Mouse (Mus musculus) 3T3-L1 (cell line): Measurements from ENCODE around the gene Slamf1.

ENCODE experiments used
- DNase-seq: peaks from one replicate; pipeline ENCODE4 v3.0.0-alpha.2; 2015; ENCODE audit warnings: low read depth, low spot score

Slamf1 gene

DNA sequence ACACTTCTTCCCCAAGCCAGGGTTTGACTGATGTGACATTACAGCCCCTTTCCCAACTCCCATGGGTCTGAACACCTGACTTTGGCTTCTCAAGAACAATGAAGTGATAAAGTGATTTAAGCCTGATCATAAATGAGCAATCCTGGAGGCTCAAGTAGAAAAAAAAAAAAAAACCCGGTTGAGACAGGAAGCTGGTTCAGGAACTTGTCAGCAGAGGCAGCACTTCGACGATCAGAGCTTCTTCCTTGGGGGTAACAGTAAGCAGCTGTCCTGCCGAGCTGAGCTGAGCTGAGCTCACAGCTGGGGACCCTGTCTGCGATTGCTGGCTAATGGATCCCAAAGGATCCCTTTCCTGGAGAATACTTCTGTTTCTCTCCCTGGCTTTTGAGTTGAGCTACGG, at the start of gene Slamf1:
Slamf1 (plus strand) TSS at position 230 of the 400 bp plus-strand sequence.
- no peak for DNase-seq

DNA sequence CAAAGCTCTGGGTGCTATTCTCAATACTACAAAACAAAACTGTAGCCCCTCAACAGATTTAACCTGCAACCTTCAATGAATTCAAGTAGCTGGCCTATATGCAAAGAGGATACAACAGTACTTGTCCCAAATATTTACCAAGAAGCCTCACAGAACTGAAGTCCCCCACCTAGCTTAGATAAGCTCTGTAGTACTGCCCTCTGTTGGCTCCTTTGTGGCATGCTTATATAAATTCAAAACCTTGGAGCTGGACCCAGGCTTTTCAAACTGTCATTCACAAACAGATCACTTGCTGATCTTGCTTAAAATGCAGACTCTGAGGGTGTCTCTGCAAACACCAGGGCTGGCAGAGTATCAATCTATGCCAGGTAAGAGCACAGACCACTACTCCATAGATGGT, 35.7 kb upstream of the Slamf1 start:
- no peak for DNase-seq

DNA sequence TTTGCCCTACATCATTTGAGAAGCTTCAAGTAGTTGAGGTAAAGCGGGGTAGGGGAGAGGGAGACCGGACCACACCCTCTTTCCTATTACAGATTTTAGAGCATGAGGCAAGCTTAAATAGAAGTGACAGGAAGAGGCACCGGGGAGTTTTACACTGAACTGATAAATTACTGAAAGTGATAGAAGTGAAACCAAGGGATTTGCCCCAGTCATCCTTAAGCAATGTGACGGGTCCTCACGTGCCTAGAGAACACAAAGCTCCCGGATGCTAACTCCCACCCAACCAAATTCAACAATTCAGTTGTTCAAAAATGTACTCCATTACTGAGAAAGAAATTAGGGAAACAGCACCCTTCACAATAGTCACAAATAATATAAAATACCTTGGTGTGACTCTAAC, 32.0 kb upstream of the Slamf1 start:
- DNase-seq: no peak

DNA sequence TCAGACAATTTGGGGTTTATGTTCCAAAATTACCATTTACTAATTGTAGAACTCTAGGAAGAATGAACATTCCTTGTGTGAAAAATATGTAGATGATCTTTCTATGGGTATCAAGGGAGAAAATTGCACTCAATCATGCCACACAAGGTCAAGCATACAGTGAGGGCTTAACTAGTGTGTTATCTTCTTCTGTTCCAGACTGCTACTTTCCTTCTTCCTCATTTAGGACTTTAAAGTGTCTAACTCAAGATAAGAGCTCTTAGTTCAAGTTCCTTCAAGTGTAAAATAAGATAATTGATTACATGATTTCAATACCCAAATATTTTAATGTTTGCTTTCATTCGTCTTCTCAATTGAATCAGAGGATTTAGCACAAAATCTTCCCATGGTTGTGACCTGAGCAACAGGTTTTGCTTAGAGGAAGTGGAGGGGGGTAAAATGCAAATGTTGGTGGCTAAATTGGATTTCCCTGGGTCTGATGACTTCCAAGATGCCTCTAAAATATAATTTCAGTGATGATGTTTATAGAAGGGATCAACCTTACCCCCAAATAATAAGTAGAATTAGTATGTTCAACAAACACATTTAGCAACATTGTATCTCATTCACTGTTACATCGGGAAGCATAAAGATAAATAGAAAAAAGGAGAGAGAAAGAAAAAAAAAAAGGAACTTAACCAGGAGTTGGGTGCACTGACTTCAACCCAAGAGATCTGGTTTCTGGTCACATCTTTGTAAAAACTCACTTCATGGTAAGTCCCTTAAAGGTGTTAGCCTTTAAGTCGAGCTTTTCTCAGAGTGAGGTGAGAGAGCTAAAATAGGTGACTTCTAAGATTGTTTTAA, 18.6 kb upstream of the Slamf1 start:
- no peak for DNase-seq

DNA sequence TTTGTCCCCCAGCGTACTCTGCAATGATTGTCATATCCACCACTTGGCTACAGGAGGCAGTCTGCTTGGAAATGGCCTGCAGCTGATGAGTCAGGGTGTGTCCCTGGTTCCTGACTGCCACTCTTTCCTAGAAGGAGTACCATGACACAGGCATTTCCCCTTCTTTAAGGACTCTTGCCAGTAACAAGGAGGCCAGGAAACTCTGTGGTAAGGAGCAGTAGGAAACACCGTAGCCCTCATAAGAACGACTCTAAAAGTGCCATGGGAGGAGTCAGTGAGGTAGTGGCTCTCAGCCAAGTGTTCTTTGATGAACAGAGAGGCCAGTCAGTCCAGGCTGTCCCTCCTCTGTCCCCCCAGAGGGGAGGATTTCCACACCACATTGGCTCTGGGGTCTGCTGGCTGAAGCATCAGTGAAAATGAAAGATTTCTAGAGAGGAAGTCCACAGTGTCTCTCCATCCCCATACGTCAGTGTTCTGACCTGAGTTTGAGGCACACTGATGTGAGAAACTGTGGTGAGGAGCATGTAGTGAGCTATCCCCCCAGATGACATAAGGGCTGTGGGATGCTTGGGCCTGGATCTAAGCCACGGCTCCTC, 5.0 kb upstream of the Slamf1 start:
- no peak for DNase-seq

DNA sequence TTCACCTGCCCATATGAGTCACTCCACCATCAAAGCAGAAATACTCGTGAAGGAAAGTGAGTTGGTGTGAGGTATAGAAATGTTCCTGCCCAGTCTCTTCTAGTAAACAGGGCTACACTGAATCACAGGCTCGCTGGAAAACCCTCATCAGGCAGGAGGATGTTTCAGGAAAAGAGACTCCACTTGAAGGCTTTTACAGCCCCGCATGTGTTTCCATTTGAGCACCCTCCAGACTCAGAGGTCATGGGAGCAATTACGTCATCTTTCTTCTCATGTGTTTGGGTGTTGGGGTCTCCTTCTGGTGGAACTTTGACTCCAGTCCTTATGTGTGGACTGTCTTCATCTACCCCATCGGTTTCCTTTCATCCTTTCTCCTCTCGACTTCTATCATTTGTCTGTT, 4.1 kb downstream of the Slamf1 start:
- DNase-seq: no peak

DNA sequence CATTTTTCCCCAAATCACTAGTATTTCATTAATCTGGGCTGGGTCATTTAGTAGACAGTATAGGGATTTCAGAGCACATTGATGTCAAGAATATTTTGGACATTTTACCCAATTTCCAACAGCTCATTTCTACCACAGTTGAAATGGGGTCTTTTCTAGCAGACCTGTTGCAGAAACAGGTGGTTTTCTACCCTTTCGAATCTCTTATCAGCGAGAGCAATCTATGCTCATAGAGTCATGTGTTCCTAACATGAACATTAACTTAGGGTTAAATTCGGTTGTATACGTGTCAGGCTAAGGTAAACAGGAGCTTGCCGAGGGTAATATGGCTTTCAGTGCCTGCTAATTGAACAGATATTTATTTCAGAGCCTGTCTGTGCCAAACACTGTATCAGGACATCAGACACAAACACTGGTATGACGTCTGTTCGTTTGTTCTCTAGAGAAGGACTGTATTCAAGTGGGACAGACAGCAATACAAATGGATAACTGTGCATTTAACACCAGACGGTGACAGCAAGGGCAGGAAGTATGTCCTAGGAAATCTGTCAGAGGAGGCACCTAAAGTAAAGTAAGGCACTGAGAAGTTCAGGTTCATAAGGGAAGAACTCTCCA, 5.3 kb downstream of the Slamf1 start:
- DNase-seq: no peak

DNA sequence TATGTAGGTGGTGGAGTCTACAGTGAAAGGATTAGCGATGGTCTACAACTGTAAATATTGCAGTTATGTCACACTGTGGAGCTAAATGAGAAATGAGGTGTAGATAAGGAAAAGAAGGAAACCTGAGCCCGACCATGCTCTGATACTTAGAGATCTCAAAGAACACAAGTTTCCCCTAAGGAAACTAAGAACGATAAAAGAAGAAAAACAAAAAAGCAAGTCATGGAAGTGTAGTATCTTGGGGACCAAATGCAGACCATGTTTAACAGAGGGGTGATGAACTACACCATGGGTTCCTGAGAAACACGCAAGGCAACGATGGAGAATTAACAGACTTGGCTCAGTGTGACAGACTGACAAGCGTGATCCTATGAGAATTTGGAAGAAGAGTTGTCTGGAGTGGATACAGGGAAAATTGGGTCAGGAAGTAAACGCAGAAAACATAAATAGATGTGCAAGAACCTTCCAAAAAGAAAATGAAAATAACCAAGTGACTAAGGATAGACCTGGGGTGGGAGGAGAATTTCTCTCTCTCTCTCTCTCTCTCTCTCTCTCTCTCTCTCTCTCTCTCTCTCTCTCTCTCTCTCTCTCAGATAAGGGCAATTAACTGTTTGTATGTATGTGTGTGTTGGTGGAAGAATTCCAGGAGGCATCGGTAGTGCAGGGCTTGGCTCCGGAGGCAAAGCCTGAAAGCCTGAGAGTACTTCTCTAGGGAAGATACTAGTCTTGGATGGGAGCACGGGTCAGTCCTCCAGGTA, 6.5 kb downstream of the Slamf1 start:
- DNase-seq: no peak

DNA sequence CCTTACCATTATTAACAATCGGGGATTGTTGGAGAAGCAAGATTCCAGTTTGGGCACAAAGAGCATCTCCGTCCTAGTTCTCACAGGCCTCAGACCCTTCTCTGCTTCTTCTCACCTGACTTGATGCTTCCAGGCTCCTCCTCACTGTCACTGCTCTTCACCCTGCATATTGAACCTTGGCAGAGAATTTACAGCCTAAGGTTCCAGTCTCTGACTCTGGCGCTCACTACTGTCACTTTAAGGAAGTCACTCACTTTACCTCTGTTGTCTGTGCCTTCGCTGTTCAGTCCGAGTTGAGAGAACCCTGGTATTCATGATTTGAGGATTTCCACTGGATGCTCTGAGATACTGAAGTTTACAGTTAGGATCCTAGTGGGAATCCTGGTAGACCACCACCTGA, 7.3 kb downstream of the Slamf1 start:
- no peak for DNase-seq

DNA sequence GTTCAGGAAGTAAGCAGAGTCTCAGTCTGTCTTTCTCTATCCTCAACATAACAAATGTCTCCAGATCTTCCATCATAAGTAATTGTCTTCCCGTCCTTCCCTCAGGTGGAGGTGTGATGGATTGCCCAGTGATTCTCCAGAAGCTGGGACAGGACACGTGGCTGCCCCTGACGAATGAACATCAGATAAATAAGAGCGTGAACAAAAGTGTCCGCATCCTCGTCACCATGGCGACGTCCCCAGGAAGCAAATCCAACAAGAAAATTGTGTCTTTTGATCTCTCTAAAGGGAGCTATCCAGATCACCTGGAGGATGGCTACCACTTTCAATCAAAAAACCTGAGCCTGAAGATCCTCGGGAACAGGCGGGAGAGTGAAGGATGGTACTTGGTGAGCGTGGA, 7.8 kb downstream of the Slamf1 start:
- no peak for DNase-seq

DNA sequence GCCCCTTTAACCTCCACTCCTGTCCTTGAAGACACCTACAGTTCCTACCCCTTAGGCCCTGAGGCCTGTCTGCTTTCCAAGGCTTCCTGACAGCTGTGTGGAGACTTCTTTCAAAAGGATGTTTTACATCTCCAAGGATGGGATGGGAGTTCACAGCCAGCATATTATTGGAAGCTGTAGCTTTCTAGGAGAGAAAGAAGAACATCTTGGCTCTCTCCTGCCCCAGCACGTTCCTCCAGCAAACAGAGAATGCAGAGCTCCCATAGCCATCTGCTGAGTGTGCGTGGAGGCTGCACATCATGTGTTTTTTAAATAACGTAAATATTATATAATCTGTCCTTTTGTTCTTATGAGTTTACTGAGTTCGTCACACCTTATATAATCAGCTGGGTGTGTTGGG, 8.9 kb downstream of the Slamf1 start:
- no peak for DNase-seq

DNA sequence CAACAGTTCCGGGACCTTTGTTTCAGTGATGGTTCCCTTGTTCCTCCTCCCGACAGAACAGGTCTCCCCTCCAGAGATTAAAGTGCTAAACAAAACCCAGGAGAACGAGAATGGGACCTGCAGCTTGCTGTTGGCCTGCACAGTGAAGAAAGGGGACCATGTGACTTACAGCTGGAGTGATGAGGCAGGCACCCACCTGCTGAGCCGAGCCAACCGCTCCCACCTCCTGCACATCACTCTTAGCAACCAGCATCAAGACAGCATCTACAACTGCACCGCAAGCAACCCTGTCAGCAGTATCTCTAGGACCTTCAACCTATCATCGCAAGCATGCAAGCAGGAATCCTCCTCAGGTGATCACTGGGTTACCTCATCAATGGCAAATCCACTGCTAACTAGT, 10.1 kb downstream of the Slamf1 start:
- no peak for DNase-seq

DNA sequence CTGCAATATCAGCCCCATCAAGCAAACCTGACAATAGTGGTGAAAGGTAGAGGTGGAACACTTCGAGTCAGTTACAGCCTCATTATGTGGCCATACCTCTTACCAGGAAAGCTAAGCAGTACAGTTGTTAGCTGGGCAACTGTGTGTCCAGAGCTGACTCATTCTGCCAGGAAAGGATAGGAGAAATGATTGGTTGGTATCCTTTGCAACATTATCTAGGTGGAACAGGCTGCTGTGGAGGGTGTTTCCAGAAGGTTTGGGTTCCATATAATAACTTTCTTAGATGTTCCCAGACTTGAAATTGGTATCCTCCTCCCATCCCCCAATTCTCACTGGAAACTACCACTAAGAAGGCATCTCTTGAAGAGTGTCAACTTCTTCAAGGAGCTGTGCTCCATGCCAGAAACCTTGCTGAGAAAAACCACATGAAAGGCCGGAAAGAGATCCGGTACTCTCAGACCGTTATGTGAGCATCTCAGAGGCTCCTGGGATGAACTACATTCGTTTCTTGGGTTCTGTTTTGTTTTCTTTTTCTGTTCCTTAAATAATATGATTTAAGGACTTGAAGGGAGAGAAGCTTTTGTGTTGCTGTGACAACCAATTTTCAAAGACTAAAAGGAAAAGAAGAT, 15.5 kb downstream of the Slamf1 start:
- DNase-seq: no peak

DNA sequence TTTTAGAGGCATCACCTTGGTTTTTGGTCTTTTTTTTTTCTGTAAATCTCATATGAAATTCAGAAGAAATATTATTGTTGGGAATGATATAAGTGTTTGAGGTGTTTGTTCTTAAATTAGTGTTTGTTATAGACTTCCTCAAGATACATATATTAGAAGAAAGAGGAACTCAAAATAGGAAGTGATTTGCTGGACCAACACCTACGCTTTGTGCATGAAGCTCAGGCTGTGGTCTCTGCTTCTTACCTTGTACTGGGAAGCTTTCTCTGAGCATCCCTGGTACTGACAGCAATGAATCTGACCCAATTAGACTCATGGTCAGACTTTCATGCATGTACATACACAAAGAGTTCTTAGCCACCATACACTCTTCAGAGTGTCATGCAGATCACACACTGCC, 18.9 kb downstream of the Slamf1 start:
- no peak for DNase-seq

DNA sequence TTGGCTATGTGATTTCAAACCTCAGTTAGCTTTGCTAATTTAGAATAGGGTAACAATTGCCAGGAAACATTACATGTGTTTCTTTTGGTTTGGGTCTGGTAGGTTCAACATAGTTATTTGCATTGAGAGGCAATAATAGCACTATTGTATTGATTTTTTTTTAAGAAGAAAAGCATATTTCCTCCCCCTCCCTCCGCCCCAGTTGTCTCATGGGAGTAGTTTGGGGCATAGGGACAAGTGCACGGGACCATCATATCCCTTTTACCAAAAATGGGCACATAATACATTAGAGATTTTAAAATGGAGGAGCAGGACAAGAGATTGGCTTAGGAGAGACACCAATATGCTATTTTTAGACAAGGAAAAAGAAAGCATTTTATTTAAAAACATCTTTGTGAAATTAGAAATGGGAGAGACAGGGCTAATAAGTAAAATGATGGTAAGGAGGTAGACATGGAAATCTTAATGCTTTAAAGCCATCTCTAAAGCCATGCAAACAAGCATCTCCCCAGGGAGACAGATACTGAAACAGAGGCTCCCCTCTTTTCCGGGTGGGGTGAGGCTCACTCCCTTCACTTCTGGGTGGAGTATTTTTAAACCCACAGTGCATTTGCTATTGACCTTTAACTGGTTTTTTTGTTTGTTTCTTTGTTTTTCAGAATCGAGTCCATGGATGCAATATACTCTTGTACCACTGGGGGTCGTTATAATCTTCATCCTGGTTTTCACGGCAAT, 20.5 kb downstream of the Slamf1 start:
- no peak for DNase-seq

DNA sequence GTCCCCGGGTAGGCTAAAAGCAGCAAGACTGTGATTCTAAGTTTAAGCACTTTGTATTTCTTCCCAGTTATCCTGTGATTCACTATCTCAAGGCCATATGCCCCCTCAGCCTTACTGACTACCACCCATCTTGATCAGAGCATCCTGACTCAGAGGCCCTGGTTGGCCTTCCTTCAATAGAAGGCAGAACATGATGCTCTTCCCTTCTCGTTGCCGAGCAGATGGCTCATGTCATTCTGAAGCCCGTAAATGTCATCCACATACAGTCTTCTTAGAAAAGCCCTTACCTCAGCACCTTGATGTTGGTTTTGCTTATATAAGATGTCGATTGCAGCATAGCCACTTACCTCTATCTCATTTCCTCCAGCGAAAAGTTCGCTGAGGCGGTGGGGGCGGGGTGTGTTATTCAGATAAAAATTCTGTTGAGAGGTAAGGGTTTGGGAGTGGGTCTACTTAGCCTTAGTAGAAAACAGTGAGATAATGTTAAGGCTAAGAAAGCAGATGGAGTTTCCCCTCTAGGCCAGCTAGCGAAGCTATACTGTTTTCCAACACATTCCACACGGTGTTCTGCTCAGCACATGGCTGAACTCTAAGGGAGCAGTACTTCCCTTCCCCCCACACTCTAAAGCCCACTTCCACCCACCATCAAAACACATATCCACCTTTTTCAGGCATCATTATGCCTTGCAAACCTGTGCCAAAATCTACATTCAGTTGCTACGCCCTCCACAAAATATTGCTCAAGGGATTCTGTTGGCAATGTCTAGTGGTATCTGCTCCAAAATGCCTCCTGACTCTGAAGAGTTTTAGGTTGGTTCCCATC, 21.7 kb downstream of the Slamf1 start:
- no peak for DNase-seq

DNA sequence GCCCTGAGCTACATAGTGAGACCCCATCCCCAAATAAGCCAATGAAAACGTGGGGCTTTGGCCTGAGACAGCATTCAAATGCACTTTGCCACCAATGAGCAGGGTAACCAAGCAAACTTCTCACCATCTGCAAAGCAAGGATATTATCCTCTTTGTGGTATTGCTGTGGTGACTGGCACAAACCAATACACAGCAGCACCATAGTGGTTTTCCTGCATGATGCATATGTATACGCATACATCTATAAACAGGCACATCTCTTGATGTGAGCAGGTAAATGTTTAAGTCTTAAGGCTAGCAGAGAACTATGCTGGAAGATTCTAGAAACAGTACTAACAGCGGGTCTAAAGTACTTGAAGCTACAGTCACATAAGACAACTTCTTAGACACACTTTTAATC, 22.5 kb downstream of the Slamf1 start:
- no peak for DNase-seq

DNA sequence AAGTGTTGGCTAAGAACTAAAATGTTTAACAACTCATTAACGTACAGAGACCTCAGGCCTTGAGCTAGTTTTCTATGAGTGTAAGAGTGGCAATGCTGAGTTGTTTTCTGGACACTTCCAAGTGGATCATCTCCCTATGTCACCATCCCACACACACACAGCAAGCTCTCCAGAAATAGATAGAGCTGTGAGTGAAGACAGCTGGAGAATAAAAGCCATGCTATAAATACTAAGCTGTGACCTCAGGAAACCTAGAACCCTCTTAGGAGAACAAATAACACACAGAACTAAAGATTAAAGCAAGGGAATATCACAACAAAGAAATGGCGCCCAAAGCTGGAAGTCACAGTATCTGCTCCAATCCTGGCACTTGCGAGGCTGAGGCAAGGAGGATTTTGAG, 24.6 kb downstream of the Slamf1 start:
- DNase-seq: no peak

DNA sequence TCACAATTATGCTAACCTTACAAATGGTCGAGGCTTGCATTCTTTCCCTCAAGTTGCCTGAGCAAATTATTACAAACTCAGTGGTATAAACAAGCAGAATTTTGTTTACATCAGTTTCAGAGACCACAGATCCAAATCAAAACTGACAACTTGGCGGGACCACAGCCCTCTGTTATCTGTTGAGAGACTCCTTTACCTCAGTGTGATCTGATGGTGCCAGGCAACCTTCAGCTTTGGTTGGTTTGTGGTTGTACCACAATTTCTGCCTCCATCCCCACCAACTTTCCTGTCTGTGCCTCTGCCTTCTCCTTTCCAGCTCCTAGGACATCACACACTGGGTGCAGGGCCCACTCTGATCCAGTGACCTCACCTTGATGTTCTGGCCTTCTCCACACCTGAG, 29.3 kb downstream of the Slamf1 start:
- DNase-seq: no peak

DNA sequence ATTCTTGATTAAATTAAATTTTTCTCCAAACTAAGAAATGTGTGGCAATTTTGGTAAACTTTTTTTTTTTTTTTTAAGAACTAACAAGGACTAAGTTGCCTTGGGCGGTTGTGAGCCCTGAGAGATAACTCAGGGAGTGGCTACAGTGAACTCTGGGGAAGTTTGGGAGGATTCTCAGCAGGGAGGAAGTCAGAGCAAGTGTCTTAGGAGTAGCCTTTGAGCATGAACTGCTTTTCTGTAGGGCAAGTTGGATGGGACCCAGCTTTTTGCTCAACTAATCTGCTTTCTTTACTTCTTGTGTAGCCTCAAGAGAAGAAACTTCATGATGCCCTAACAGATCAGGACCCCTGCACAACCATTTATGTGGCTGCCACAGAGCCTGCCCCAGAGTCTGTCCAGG, 30.9 kb downstream of the Slamf1 start:
- DNase-seq: no peak
